8 mouse cellular contexts compared by ENCODE assay signal in the genomic region with DNA sequence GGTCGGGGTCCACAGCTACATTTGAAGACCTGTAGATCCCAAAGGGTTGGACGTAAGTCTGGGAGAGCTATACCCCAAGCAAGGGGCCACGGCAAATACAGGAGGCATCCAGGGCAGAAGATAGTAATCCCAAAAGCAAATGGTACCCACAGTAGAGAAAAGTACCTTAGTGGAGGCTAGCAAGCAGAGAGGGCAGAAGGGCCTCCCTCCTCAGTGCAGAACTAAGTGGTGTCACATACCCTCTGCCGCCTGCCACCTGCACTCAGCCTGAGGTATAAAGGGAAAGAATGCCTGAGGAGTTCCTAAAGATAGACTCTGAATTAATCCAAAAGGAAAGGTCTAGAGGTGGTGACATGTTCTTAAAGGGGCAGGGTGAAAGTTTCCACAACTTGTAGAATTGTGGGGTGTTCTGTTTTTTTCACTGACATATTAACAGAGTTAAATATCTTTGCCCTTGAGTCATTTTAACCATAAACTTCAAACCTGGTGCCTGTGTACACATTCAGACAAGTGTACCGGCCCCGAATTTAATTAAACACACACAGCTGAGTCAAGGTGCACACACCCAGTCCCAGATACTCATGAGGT. TPM values are rescaled to one million over a fixed set of nuclear protein-coding genes. Genes with fewer than 3 reads are reported as not detected.
DNase-seq lines count a peak whose midpoint lies in the region; ATAC-seq and TF ChIP-seq lines count a peak whose summit lies in the region.

No protein-coding gene starts in this region.

- no peak for DNase-seq in left cerebral cortex, adult 2 months (ENCODE audit: extremely low spot score in 1 of 2, low spot score in 2 of 2)
- DNase-seq in left cerebral cortex, adult 8-10 months (ENCODE audit: low spot score in 2 of 2): no peak
- no peak for DNase-seq in layer of hippocampus, adult 9-10 months (ENCODE audit: low spot score)
- DNase-seq in cerebellum, adult 18-20 months: no peak
- DNase-seq in right cerebral cortex, postnatal 4 days: no peak

- intact Hi-C loops in left cerebral cortex, adult 2 months (cut with DNase I): no loop called here

- H3K4me3 ChIP-seq in left cerebral cortex, adult 2 months: no peak overlapping the region
- H3K4me3 ChIP-seq in heart, embryonic 15.5 days: peak overlapping the region; percentile 48
- no peak overlapping the region for H3K4me3 ChIP-seq in limb, embryonic 15.5 days
- no peak overlapping the region for H3K4me3 ChIP-seq in small intestine, adult 2 months (ENCODE audit: low read depth, low read length)

- H3K27ac ChIP-seq in left cerebral cortex, adult 2 months: peak overlapping the region; percentile 90; the same call in 1 of the 2 replicates
- peak overlapping the region; percentile 98 for H3K27ac ChIP-seq in heart, embryonic 15.5 days
- peak overlapping the region; percentile 99 for H3K27ac ChIP-seq in limb, embryonic 15.5 days
- H3K27ac ChIP-seq in small intestine, adult 2 months (ENCODE audit: insufficient read depth, low read depth, low read length): peak overlapping the region; percentile 58

- H3K9ac ChIP-seq in heart, embryonic 15.5 days: peak overlapping the region; percentile 60; the same call in 1 of the 2 replicates
- no peak overlapping the region for H3K9ac ChIP-seq in limb, embryonic 15.5 days

- H3K4me2 ChIP-seq in heart, embryonic 15.5 days: peak overlapping the region; percentile 70
- H3K4me2 ChIP-seq in limb, embryonic 15.5 days: peak overlapping the region; percentile 12; the same call in 1 of the 2 replicates

- no peaks in the 10 kb centered on the region for H3K9me3 ChIP-seq in heart, embryonic 15.5 days (replicated peaks)
- no peaks in the 10 kb centered on the region for H3K9me3 ChIP-seq in limb, embryonic 15.5 days

- ATAC-seq in heart, embryonic 15.5 days (replicated peaks; ENCODE audit: insufficient number of reproducible peaks, insufficient read depth, low FRiP score, low read depth): no peak
- no peak for ATAC-seq in limb, embryonic 15.5 days (ENCODE audit: insufficient number of reproducible peaks, low FRiP score, low TSS enrichment, low read depth)

- TF ChIP-seq CTCF in left cerebral cortex, adult 2 months (IDR thresholded peaks at IDR 0.05): no peak
- no peak for TF ChIP-seq CTCF in small intestine, adult 2 months (IDR thresholded peaks at IDR 0.05; ENCODE audit: extremely low read depth, insufficient read length, insufficient replicate concordance, low read depth, low read length)

- 49% methylated on average over 6 of the region's 6 CpGs for WGBS in heart, embryonic 15.5 days
- 49% methylated on average over 6 of the region's 6 CpGs for WGBS in limb, embryonic 15.5 days
- WGBS in small intestine, adult 2 months: 57% methylated on average over 6 of the region's 6 CpGs

- no peak for TF ChIP-seq POLR2A in small intestine, adult 2 months (IDR thresholded peaks at IDR 0.05; ENCODE audit: low read depth, low read length)

- H3K36me3 ChIP-seq in heart, embryonic 15.5 days: no peaks in the 10 kb centered on the region
- H3K36me3 ChIP-seq in limb, embryonic 15.5 days: no peaks in the 10 kb centered on the region
- no peaks in the 10 kb centered on the region for H3K36me3 ChIP-seq in small intestine, adult 2 months (ENCODE audit: control insufficient read depth, insufficient read depth, low read length)

- H3K27me3 ChIP-seq in heart, embryonic 15.5 days: no peaks in the 10 kb centered on the region
- no peaks in the 10 kb centered on the region for H3K27me3 ChIP-seq in limb, embryonic 15.5 days
- H3K27me3 ChIP-seq in small intestine, adult 2 months (ENCODE audit: control insufficient read depth, insufficient read depth, low read length): no peaks in the 10 kb centered on the region

- H3K4me1 ChIP-seq in heart, embryonic 15.5 days (replicated peaks): peaks cover 39% of the 10 kb centered on the region
- peaks cover 43% of the 10 kb centered on the region for H3K4me1 ChIP-seq in limb, embryonic 15.5 days
- peaks cover 5% of the 10 kb centered on the region; the same call in 1 of the 2 replicates for H3K4me1 ChIP-seq in small intestine, adult 2 months (ENCODE audit: control insufficient read depth, insufficient read depth, insufficient read length, low read length)

RNA-seq across cellular contexts. Expression of a gene that starts 21.0 kb away (rescaled TPM):
- total RNA-seq in left cerebral cortex, adult 2 months (2021): 100 to 1,000 TPM; 268 to 283 TPM
- 100 to 1,000 TPM; 276 to 301 (median 288) TPM for total RNA-seq in left cerebral cortex, adult 8-10 months (2022)
- 450 and 481 TPM in 2 replicates for polyA plus RNA-seq in heart, embryonic 15.5 days (2015; fragmentation: Nextera tagmentation; extraction: Ambion mirVana)
- 569 and 579 TPM in 2 replicates for polyA plus RNA-seq in limb, embryonic 15.5 days (2015; fragmentation: Nextera tagmentation; extraction: Ambion mirVana)
- polyA plus RNA-seq in small intestine, adult 2 months (2012; rRNA removed): 12.3 and 18.7 TPM in 2 replicates

Comparison
In these comparisons a context has a peak if more than half of its experiments do, and no peak if none do; other contexts are left out.
1. RNA of a gene that starts 21.0 kb away (polyA plus RNA-seq): 569 to 579 TPM in limb, embryonic 15.5 days and 450 to 481 TPM in heart, embryonic 15.5 days; 12.3 to 18.7 TPM in small intestine, adult 2 months; every median in the first group is over 10 times any median in the second.
2. Peak in every context shown above with its lines, with median percentiles within 50 percentile points of each other: H3K27ac ChIP-seq.